Mouse (Mus musculus) limb, embryonic 14.5 days (tissue): ENCODE measurements around the gene Dhx30. TPM values are rescaled to one million over a fixed set of nuclear protein-coding genes. Genes with fewer than 3 reads are reported as not detected.
"Not testable (repeated sequence)": the region's sequence is repeated elsewhere in the genome, so short reads cannot be mapped to it uniquely, and the experiment has no call there.

Experiments
- ATAC-seq: fragments of 200-750 bp; cut with Nextera tagmentation; 2 replicates; pipeline ENCODE4 v1.8.0; 2017; ENCODE audit warnings: low read depth, moderate number of reproducible peaks, moderate TSS enrichment; ENCODE audit not compliant: low FRiP score
- DNase-seq: peaks from one replicate; pipeline ENCODE4 v3.0.0-alpha.2; 2015; ENCODE audit warnings: low spot score
- H3K27ac ChIP-seq: fragments of 300-500 bp; sonication (generic); replicated peaks from 2 replicates; pipeline ENCODE4 v1.5.1; 2014; ENCODE audit warnings: low read depth, mild to moderate bottlenecking, low read length, moderate library complexity, mixed read lengths
- H3K27me3 ChIP-seq: fragments of 300-500 bp; sonication (generic); 2 replicates; pipeline ENCODE4 v1.6.1; 2014; ENCODE audit warnings: low read length, mixed read lengths; ENCODE audit not compliant: control insufficient read depth, insufficient read depth
- H3K36me3 ChIP-seq: fragments of 300-500 bp; sonication (generic); 2 replicates; pipeline ENCODE4 v1.6.1; 2014; ENCODE audit warnings: mild to moderate bottlenecking, low read length, moderate library complexity, mixed read lengths; ENCODE audit not compliant: control insufficient read depth, insufficient read depth
- H3K4me1 ChIP-seq: fragments of 300-500 bp; sonication (generic); 2 replicates; pipeline ENCODE4 v1.6.1; 2014; ENCODE audit warnings: antibody characterized with exemption, low read length, mixed read lengths; ENCODE audit not compliant: control insufficient read depth, insufficient read depth
- H3K4me2 ChIP-seq: fragments of 300-500 bp; sonication (generic); replicated peaks from 2 replicates; pipeline ENCODE4 v1.6.1; 2014; ENCODE audit warnings: low read depth, mild to moderate bottlenecking, low read length, moderate library complexity; ENCODE audit not compliant: severe bottlenecking
- H3K4me3 ChIP-seq: fragments of 300-500 bp; sonication (generic); replicated peaks from 2 replicates; pipeline ENCODE4 v1.5.1; 2014; ENCODE audit warnings: low read length
- H3K9ac ChIP-seq: fragments of 300-500 bp; sonication (generic); 2 replicates; pipeline ENCODE4 v1.6.1; 2014; ENCODE audit warnings: mild to moderate bottlenecking, low read depth, low read length, moderate library complexity; ENCODE audit not compliant: severe bottlenecking
- H3K9me3 ChIP-seq: fragments of 300-500 bp; sonication (generic); 2 replicates; pipeline ENCODE4 v1.6.1; 2016; ENCODE audit warnings: low read length; ENCODE audit not compliant: control insufficient read depth
- POLR2A ChIP-seq: fragments of 200-500 bp; IDR thresholded peaks from 2 replicates; pipeline ENCODE4 v1.8.0; 2012; ENCODE audit warnings: inconsistent platforms, mild to moderate bottlenecking, moderate library complexity, borderline replicate concordance; ENCODE audit not compliant: insufficient read depth, insufficient read length; ENCODE audit errors: extremely low read depth
- WGBS: fragments of 180-500 bp; shearing (Covaris S2); extraction: QIAGEN DNeasy Blood & Tissue Kit; methylation state at CpG from one replicate; pipeline ENCODE4 v1.1.7; 2014; 5-methylcytosine and 5-hydroxymethylcytosine counted together
- polyA plus RNA-seq, 2 experiments: library from polyadenylated mRNA; depleted of rRNA in 1 of 2; stranded (reverse) in 1 of 2; unstranded in 1 of 2; fragments of >200 nt; fragmentation: Nextera tagmentation in 1 of 2; extraction: Ambion mirVana in 1 of 2; gene quantifications; 2 replicates each; pipeline versions ENCODE4 v1.2.1 to v1.2.3; 2012 to 2014

The Dhx30 gene
- polyA plus RNA-seq, 2 experiments = 120 to 121 TPM

GRCm38 (mm10) chr9:110131525-110132197, 14.0 kb upstream of the Dhx30 start:
- Histone ChIP-seq H3K36me3 (peaks cover 22% of the 10 kb centered on the region), H3K4me2 (peak overlapping the region; percentile 59), H3K4me1 (peaks cover 12% of the 10 kb centered on the region), H3K9me3 (no peaks in the 10 kb centered on the region), H3K9ac (peak overlapping the region; percentile 97), H3K4me3 (peak overlapping the region; percentile 98), H3K27ac (peak overlapping the region; percentile 85), H3K27me3 (no peaks in the 10 kb centered on the region)
- ATAC-seq (peak; percentile 96), DNase-seq (peak; percentile 99)
- WGBS = under 1% methylated on average over 45 of the region's 64 CpGs
- peak; percentile 77; the same call in 1 of the 2 replicates for TF ChIP-seq POLR2A

GRCm38 (mm10) chr9:110130896-110131524, 13.4 kb upstream of the Dhx30 start:
- Histone ChIP-seq H3K27me3 (no peaks in the 10 kb centered on the region), H3K9ac (peak overlapping the region; percentile 97), H3K27ac (peak overlapping the region; percentile 85), H3K36me3 (peaks cover 15% of the 10 kb centered on the region), H3K4me2 (peak overlapping the region; percentile 59), H3K4me3 (peak overlapping the region; percentile 98), H3K9me3 (no peaks in the 10 kb centered on the region), H3K4me1 (peaks cover 12% of the 10 kb centered on the region)
- TF ChIP-seq POLR2A = no peak
- DNase-seq (no peak), ATAC-seq (no peak)
- 25% methylated on average over 10 of the region's 10 CpGs for WGBS

DNA sequence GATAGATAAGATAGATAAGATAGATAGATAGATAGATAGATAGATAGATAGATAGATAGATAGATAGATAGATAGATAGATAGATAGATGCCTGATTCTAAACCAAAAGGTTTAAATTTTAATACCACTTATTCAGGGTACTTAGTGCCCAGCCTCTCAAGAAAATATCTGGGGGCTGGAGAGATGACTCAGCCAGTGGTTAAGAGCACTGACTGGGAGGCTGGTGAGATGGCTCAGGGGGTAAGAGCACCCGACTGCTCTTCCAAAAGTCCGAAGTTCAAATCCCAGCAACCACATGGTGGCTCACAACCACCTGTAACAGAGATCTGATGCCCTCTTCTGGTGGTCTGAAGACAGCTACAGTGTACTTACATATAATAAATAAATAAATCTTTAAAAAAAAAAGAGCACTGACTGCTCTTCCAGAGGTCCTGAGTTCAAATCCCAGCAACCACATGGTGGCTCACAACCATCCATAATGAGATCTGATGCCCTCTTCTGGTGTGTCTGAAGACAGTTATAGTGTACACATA, 6.4 kb upstream of the Dhx30 start:
- H3K27ac ChIP-seq, H3K9me3 ChIP-seq, DNase-seq, H3K36me3 ChIP-seq, H3K4me2 ChIP-seq, H3K4me1 ChIP-seq, H3K9ac ChIP-seq, H3K27me3 ChIP-seq, ATAC-seq, H3K4me3 ChIP-seq: not testable (repeated sequence)
- 44% methylated on average over 2 of the region's 2 CpGs for WGBS

GRCm38 (mm10) chr9:110123322-110123721, 5.7 kb upstream of the Dhx30 start:
- TF ChIP-seq POLR2A = no peak
- Histone ChIP-seq H3K27ac (no peak overlapping the region), H3K4me1 (0 out of 2 replicates have a peak, but pooled peaks cover 4% of the 10 kb centered on the region), H3K36me3 (peaks cover 6% of the 10 kb centered on the region; the same call in 1 of the 2 replicates), H3K4me2 (no peak overlapping the region), H3K9me3 (no peaks in the 10 kb centered on the region), H3K27me3 (no peaks in the 10 kb centered on the region), H3K9ac (no peak overlapping the region), H3K4me3 (no peak overlapping the region)
- ATAC-seq (no peak), DNase-seq (no peak)
- 79% methylated on average over 2 of the region's 2 CpGs for WGBS

DNA sequence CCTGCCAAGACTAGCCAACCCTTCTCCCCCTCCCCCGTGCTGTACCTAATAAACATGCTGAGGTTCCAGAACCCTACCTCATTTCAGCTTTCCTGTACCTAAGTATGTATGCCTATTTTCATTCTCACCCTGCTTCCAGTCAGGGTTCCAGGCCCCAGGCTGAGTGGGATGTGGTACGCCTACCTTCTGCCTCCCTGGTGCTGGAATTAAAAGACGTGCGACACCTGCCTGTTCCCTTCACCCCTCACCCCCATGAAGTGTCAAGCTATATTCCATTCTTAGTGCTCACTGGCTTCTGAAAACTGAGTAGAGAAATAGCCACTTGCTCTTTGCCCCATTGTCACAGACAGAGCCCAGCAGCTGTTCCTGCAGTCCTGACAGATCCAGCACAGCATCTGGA, 3.8 kb upstream of the Dhx30 start:
- no peaks in the 10 kb centered on the region for H3K9me3 ChIP-seq
- 0 out of 2 replicates have a peak, but pooled peaks cover 8% of the 10 kb centered on the region for H3K4me1 ChIP-seq
- ATAC-seq (no peak), DNase-seq (no peak)
- WGBS = 45% methylated on average over 4 of the region's 4 CpGs
- H3K27me3 ChIP-seq = no peaks in the 10 kb centered on the region
- no peak overlapping the region for H3K27ac ChIP-seq
- H3K9ac ChIP-seq = no peak overlapping the region
- no peak for TF ChIP-seq POLR2A
- no peak overlapping the region for H3K4me2 ChIP-seq
- no peak overlapping the region for H3K4me3 ChIP-seq
- peaks cover 6% of the 10 kb centered on the region; the same call in 1 of the 2 replicates for H3K36me3 ChIP-seq
